Mouse (Mus musculus): ENCODE data around the gene Rdx. TPM values are rescaled to one million over a fixed set of nuclear protein-coding genes. Genes with fewer than 3 reads are reported as not detected.
"Not testable (repeated sequence)": the region's sequence is repeated elsewhere in the genome, so short reads cannot be mapped to it uniquely, and the experiment has no call there.

Rdx gene
- polyA plus RNA-seq, 1 experiment from 2014 or later = 119 TPM

GRCm38 (mm10) chr9:52070052-52070451, 23.1 kb downstream of the Rdx start:
- whole genome bisulfite sequencing = 93% methylated on average over 2 of the region's 2 CpGs
- H3K36me3 ChIP-seq = peaks cover 84% of the 10 kb centered on the region

GRCm38 (mm10) chr9:52071352-52071751, 24.4 kb downstream of the Rdx start:
- not testable (repeated sequence) for H3K9ac ChIP-seq; H3K4me2 ChIP-seq; H3K4me3 ChIP-seq (replicated peaks); H3K4me1 ChIP-seq; ATAC-seq (replicated peaks; ENCODE audit: low FRiP score); H3K27ac ChIP-seq; H3K9me3 ChIP-seq (replicated peaks); H3K27me3 ChIP-seq
- peaks cover 82% of the 10 kb centered on the region for H3K36me3 ChIP-seq

More at GRCm38 (mm10) chr9:52070052-52070451, 23.1 kb downstream of the Rdx start:
- no peak overlapping the region for H3K4me2 ChIP-seq
- H3K9me3 ChIP-seq (replicated peaks) = no peaks in the 10 kb centered on the region
- H3K27me3 ChIP-seq = no peaks in the 10 kb centered on the region
- H3K4me1 ChIP-seq = no peaks in the 10 kb centered on the region
- no peak for ATAC-seq (replicated peaks; ENCODE audit: low FRiP score)
- H3K4me3 ChIP-seq (replicated peaks) = no peak overlapping the region
- H3K9ac ChIP-seq = no peak overlapping the region
- no peak overlapping the region for H3K27ac ChIP-seq

GRCm38 (mm10) chr9:52072202-52072601, 25.2 kb downstream of the Rdx start:
- Histone ChIP-seq H3K4me3 (replicated peaks) (no peak overlapping the region), H3K9ac (no peak overlapping the region), H3K36me3 (peaks cover 82% of the 10 kb centered on the region), H3K9me3 (replicated peaks) (no peaks in the 10 kb centered on the region), H3K4me2 (no peak overlapping the region), H3K4me1 (no peaks in the 10 kb centered on the region), H3K27me3 (no peaks in the 10 kb centered on the region), H3K27ac (no peak overlapping the region)
- no peak for ATAC-seq (replicated peaks; ENCODE audit: low FRiP score)

GRCm38 (mm10) chr9:52076089-52076488, 29.1 kb downstream of the Rdx start:
- WGBS = 82% methylated on average over 2 of the region's 2 CpGs
- no peak overlapping the region for H3K9ac ChIP-seq
- no peak for ATAC-seq (replicated peaks; ENCODE audit: low FRiP score)
- H3K27ac ChIP-seq = no peak overlapping the region
- peaks cover 83% of the 10 kb centered on the region for H3K36me3 ChIP-seq
- H3K27me3 ChIP-seq = no peaks in the 10 kb centered on the region
- no peak overlapping the region for H3K4me2 ChIP-seq
- H3K9me3 ChIP-seq (replicated peaks) = no peaks in the 10 kb centered on the region
- H3K4me1 ChIP-seq = no peaks in the 10 kb centered on the region
- no peak overlapping the region for H3K4me3 ChIP-seq (replicated peaks)

- 94% methylated on average over 1 of the region's 1 CpGs for WGBS
- H3K4me2 ChIP-seq = no peak overlapping the region
- H3K27me3 ChIP-seq = no peaks in the 10 kb centered on the region
- H3K27ac ChIP-seq = no peak overlapping the region
- H3K36me3 ChIP-seq = peaks cover 83% of the 10 kb centered on the region
- no peak overlapping the region for H3K9ac ChIP-seq
- ATAC-seq (replicated peaks; ENCODE audit: low FRiP score) = no peak
- H3K4me3 ChIP-seq (replicated peaks) = no peak overlapping the region
- no peaks in the 10 kb centered on the region for H3K9me3 ChIP-seq (replicated peaks)
- H3K4me1 ChIP-seq = no peaks in the 10 kb centered on the region
Observed at GRCm38 (mm10) chr9:52077692-52078091, 30.7 kb downstream of the Rdx start.

- Histone ChIP-seq H3K4me1 (no peaks in the 10 kb centered on the region), H3K4me3 (replicated peaks) (no peak overlapping the region), H3K27ac (no peak overlapping the region), H3K9me3 (replicated peaks) (no peaks in the 10 kb centered on the region), H3K4me2 (no peak overlapping the region), H3K36me3 (peaks cover 82% of the 10 kb centered on the region), H3K9ac (no peak overlapping the region), H3K27me3 (no peaks in the 10 kb centered on the region)
- ATAC-seq (replicated peaks; ENCODE audit: low FRiP score) = no peak
- 89% methylated on average over 2 of the region's 2 CpGs for WGBS
Observed at GRCm38 (mm10) chr9:52081979-52082378, 35.0 kb downstream of the Rdx start.

GRCm38 (mm10) chr9:52082414-52082813, 35.4 kb downstream of the Rdx start:
- ATAC-seq (replicated peaks; ENCODE audit: low FRiP score) = no peak
- no peaks in the 10 kb centered on the region for H3K27me3 ChIP-seq
- peaks cover 82% of the 10 kb centered on the region for H3K36me3 ChIP-seq
- no peak overlapping the region for H3K27ac ChIP-seq
- H3K4me3 ChIP-seq (replicated peaks) = no peak overlapping the region
- H3K4me2 ChIP-seq = no peak overlapping the region
- no peaks in the 10 kb centered on the region for H3K9me3 ChIP-seq (replicated peaks)
- H3K9ac ChIP-seq = no peak overlapping the region
- no peaks in the 10 kb centered on the region for H3K4me1 ChIP-seq
- 84% methylated on average over 4 of the region's 4 CpGs for WGBS

- ATAC-seq (replicated peaks; ENCODE audit: low FRiP score) = no peak
- Histone ChIP-seq H3K27me3 (no peaks in the 10 kb centered on the region), H3K4me3 (replicated peaks) (no peak overlapping the region), H3K27ac (no peak overlapping the region), H3K36me3 (peaks cover 34% of the 10 kb centered on the region), H3K9ac (no peak overlapping the region), H3K4me2 (no peak overlapping the region), H3K4me1 (0 out of 2 replicates have a peak, but pooled peaks cover 5% of the 10 kb centered on the region), H3K9me3 (replicated peaks) (no peaks in the 10 kb centered on the region)
- WGBS = 93% methylated on average over 9 of the region's 9 CpGs
Observed at GRCm38 (mm10) chr9:52091752-52092151, 44.8 kb downstream of the Rdx start.

GRCm38 (mm10) chr9:52092311-52092710, 45.3 kb downstream of the Rdx start:
- H3K9ac ChIP-seq = no peak overlapping the region
- no peak overlapping the region for H3K4me2 ChIP-seq
- peaks cover 29% of the 10 kb centered on the region for H3K36me3 ChIP-seq
- H3K4me3 ChIP-seq (replicated peaks) = no peak overlapping the region
- no peaks in the 10 kb centered on the region for H3K27me3 ChIP-seq
- no peaks in the 10 kb centered on the region for H3K9me3 ChIP-seq (replicated peaks)
- no peak for ATAC-seq (replicated peaks; ENCODE audit: low FRiP score)
- H3K27ac ChIP-seq = no peak overlapping the region
- 87% methylated on average over 5 of the region's 5 CpGs for WGBS
- 0 out of 2 replicates have a peak, but pooled peaks cover 6% of the 10 kb centered on the region for H3K4me1 ChIP-seq

- 57% methylated on average over 8 of the region's 8 CpGs for WGBS
- no peaks in the 10 kb centered on the region for H3K27me3 ChIP-seq
- H3K9ac ChIP-seq = no peak overlapping the region
- no peak overlapping the region for H3K4me2 ChIP-seq
- H3K36me3 ChIP-seq = peaks cover 21% of the 10 kb centered on the region
- no peak overlapping the region for H3K27ac ChIP-seq
- ATAC-seq (replicated peaks; ENCODE audit: low FRiP score) = 0 out of 2 replicates have a peak, but pooled peaks have one; percentile 9
- 0 out of 2 replicates have a peak, but pooled peaks cover 6% of the 10 kb centered on the region for H3K4me1 ChIP-seq
- H3K9me3 ChIP-seq (replicated peaks) = no peaks in the 10 kb centered on the region
- H3K4me3 ChIP-seq (replicated peaks) = no peak overlapping the region
Observed at GRCm38 (mm10) chr9:52093108-52093507, 46.1 kb downstream of the Rdx start.

- WGBS = 74% methylated on average over 5 of the region's 5 CpGs
- peaks cover 14% of the 10 kb centered on the region for H3K36me3 ChIP-seq
- H3K27me3 ChIP-seq = no peaks in the 10 kb centered on the region
- H3K9me3 ChIP-seq (replicated peaks) = no peaks in the 10 kb centered on the region
- H3K4me2 ChIP-seq = no peak overlapping the region
- ATAC-seq (replicated peaks; ENCODE audit: low FRiP score) = no peak
- no peak overlapping the region for H3K4me3 ChIP-seq (replicated peaks)
- H3K4me1 ChIP-seq = 0 out of 2 replicates have a peak, but pooled peaks cover 6% of the 10 kb centered on the region
- H3K27ac ChIP-seq = peak overlapping the region; percentile 4; the same call in 1 of the 2 replicates
- H3K9ac ChIP-seq = no peak overlapping the region
Observed at GRCm38 (mm10) chr9:52094016-52094415, 47.0 kb downstream of the Rdx start.

- peaks cover 11% of the 10 kb centered on the region for H3K36me3 ChIP-seq
- no peak overlapping the region for H3K9ac ChIP-seq
- no peak overlapping the region for H3K4me2 ChIP-seq
- ATAC-seq (replicated peaks; ENCODE audit: low FRiP score) = no peak
- no peak overlapping the region for H3K4me3 ChIP-seq (replicated peaks)
- H3K4me1 ChIP-seq = 0 out of 2 replicates have a peak, but pooled peaks cover 6% of the 10 kb centered on the region
- H3K9me3 ChIP-seq (replicated peaks) = no peaks in the 10 kb centered on the region
- no peaks in the 10 kb centered on the region for H3K27me3 ChIP-seq
- 81% methylated on average over 10 of the region's 10 CpGs for WGBS
- H3K27ac ChIP-seq = peak overlapping the region; percentile 4; the same call in 1 of the 2 replicates
Observed at GRCm38 (mm10) chr9:52094471-52094980, 47.6 kb downstream of the Rdx start.

GRCm38 (mm10) chr9:52095666-52096065, 48.7 kb downstream of the Rdx start:
- Histone ChIP-seq H3K4me2 (no peak overlapping the region), H3K36me3 (0 out of 2 replicates have a peak, but pooled peaks cover 5% of the 10 kb centered on the region), H3K4me1 (0 out of 2 replicates have a peak, but pooled peaks cover 6% of the 10 kb centered on the region), H3K4me3 (replicated peaks) (no peak overlapping the region), H3K9me3 (replicated peaks) (no peaks in the 10 kb centered on the region), H3K9ac (no peak overlapping the region), H3K27ac (peak overlapping the region; percentile 4; the same call in 1 of the 2 replicates), H3K27me3 (no peaks in the 10 kb centered on the region)
- no peak for ATAC-seq (replicated peaks; ENCODE audit: low FRiP score)
- WGBS = 60% methylated on average over 3 of the region's 3 CpGs

Data from kidney, embryonic 15.5 days (tissue).